Mouse (Mus musculus) megakaryocyte, embryonic 14.5 days (primary cell): ENCODE results near the gene Pnlip. TPM values are rescaled to one million over a fixed set of nuclear protein-coding genes. Genes with fewer than 3 reads are reported as not detected.

Source experiments
- H3K27me3 ChIP-seq: replicated peaks from 2 replicates; pipeline ENCODE3; 2012; ENCODE audit warnings: inconsistent platforms
- H3K36me3 ChIP-seq: replicated peaks from 2 replicates; pipeline ENCODE3; 2012; ENCODE audit warnings: low read length, inconsistent platforms, mixed read lengths
- H3K4me1 ChIP-seq: 2 replicates; pipeline ENCODE4 v1.6.1; 2012; ENCODE audit warnings: inconsistent platforms
- H3K4me3 ChIP-seq: replicated peaks from 2 replicates; pipeline ENCODE3; 2012; ENCODE audit warnings: moderate library complexity, mild to moderate bottlenecking, inconsistent platforms
- H3K9me3 ChIP-seq: 2 replicates; pipeline ENCODE4 v1.6.1; 2012; ENCODE audit warnings: inconsistent platforms
- FLI1 ChIP-seq: IDR thresholded peaks from 2 replicates; pipeline ENCODE4 v1.6.1; 2012; ENCODE audit warnings: low read length, inconsistent platforms, mixed read lengths
- GATA1 ChIP-seq: IDR thresholded peaks from 3 replicates; pipeline ENCODE4 v1.6.1; 2012; ENCODE audit warnings: mixed read lengths, low read length, inconsistent platforms, borderline replicate concordance
- polyA plus RNA-seq: library from polyadenylated mRNA; stranded (reverse); fragments of >175 nt; gene quantifications from 2 replicates; pipeline ENCODE4 v1.2.3, GENCODE M21; 2012; ENCODE audit warnings: low replicate concordance; ENCODE audit not compliant: insufficient read depth

The Pnlip gene
- polyA plus RNA-seq, 1 experiment, result not detected

GRCm38 (mm10) chr19:58629351-58629773 lies 22.9 kb upstream of the Pnlip start:
- Histone ChIP-seq H3K4me3 (no peak overlapping the region), H3K36me3 (no peaks in the 10 kb centered on the region), H3K9me3 (no peaks in the 10 kb centered on the region), H3K27me3 (peaks cover 2% of the 10 kb centered on the region), H3K4me1 (no peaks in the 10 kb centered on the region)
- TF ChIP-seq GATA1 (no peak), FLI1 (no peak)

- Histone ChIP-seq H3K4me1 (no peaks in the 10 kb centered on the region), H3K9me3 (no peaks in the 10 kb centered on the region)
- TF ChIP-seq FLI1 (no peak), GATA1 (no peak)
Measured at GRCm38 (mm10) chr19:58650036-58650435, 2.3 kb upstream of the Pnlip start.

GRCm38 (mm10) chr19:58662098-58662497 lies 9.8 kb downstream of the Pnlip start:
- Histone ChIP-seq H3K36me3 (no peaks in the 10 kb centered on the region), H3K27me3 (no peaks in the 10 kb centered on the region), H3K4me1 (no peaks in the 10 kb centered on the region), H3K9me3 (peaks cover 3% of the 10 kb centered on the region; the same call in 1 of the 2 replicates), H3K4me3 (no peak overlapping the region)
- TF ChIP-seq GATA1 (no peak), FLI1 (no peak)

More at GRCm38 (mm10) chr19:58650036-58650435, 2.3 kb upstream of the Pnlip start:
- no peaks in the 10 kb centered on the region for H3K27me3 ChIP-seq
- H3K36me3 ChIP-seq, result no peaks in the 10 kb centered on the region
- H3K4me3 ChIP-seq, result no peak overlapping the region

- H3K9me3 ChIP-seq, result peaks cover 11% of the 10 kb centered on the region; the same call in 1 of the 2 replicates
- TF ChIP-seq GATA1, result no peak
- no peak for TF ChIP-seq FLI1
- no peak overlapping the region for H3K4me3 ChIP-seq
- H3K36me3 ChIP-seq, result no peaks in the 10 kb centered on the region
- no peaks in the 10 kb centered on the region for H3K27me3 ChIP-seq
- no peaks in the 10 kb centered on the region for H3K4me1 ChIP-seq
Measured at GRCm38 (mm10) chr19:58663317-58663716, 11.0 kb downstream of the Pnlip start.

- peaks cover 11% of the 10 kb centered on the region; the same call in 1 of the 2 replicates for H3K9me3 ChIP-seq
- TF ChIP-seq FLI1, result no peak
- no peak for TF ChIP-seq GATA1
- no peaks in the 10 kb centered on the region for H3K36me3 ChIP-seq
- H3K4me3 ChIP-seq, result no peak overlapping the region
- H3K27me3 ChIP-seq, result no peaks in the 10 kb centered on the region
- no peaks in the 10 kb centered on the region for H3K4me1 ChIP-seq
Measured at GRCm38 (mm10) chr19:58664901-58665300, 12.6 kb downstream of the Pnlip start.

- Histone ChIP-seq H3K9me3 (peaks cover 5% of the 10 kb centered on the region; the same call in 1 of the 2 replicates), H3K36me3 (no peaks in the 10 kb centered on the region), H3K4me1 (no peaks in the 10 kb centered on the region), H3K27me3 (no peaks in the 10 kb centered on the region), H3K4me3 (no peak overlapping the region)
- TF ChIP-seq GATA1 (no peak), FLI1 (no peak)
Measured at GRCm38 (mm10) chr19:58674644-58675043, 22.3 kb downstream of the Pnlip start.

- TF ChIP-seq FLI1 (no peak), GATA1 (no peak)
- H3K4me3 ChIP-seq, result peak overlapping the region; percentile 42
- H3K4me1 ChIP-seq, result no peaks in the 10 kb centered on the region
- H3K36me3 ChIP-seq, result no peaks in the 10 kb centered on the region
- H3K27me3 ChIP-seq, result no peaks in the 10 kb centered on the region
- no peaks in the 10 kb centered on the region for H3K9me3 ChIP-seq
Measured at GRCm38 (mm10) chr19:58677117-58677516, 24.8 kb downstream of the Pnlip start.

DNA sequence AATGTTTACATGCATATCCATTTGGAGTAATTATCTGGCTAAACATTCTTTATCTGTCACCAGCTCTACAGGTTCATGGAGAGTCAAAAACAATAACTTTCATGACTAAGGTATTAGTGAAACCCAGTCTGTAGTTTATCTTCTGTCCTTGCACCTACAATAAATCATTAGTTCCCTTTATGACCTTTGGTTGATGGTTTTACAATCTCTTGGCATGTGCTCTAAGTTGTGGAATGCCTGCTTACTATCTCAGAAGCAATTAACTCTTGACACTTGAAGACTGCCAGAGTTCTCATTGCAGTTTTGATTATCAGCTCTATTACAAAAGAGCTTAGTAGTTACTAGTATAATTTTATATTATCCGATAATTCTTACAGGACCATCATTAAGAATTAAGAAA lies 36.6 kb downstream of the Pnlip start:
- Histone ChIP-seq H3K9me3 (0 out of 2 replicates have a peak, but pooled peaks cover 3% of the 10 kb centered on the region), H3K4me1 (no peaks in the 10 kb centered on the region), H3K27me3 (no peaks in the 10 kb centered on the region), H3K4me3 (no peak overlapping the region), H3K36me3 (no peaks in the 10 kb centered on the region)
- no peak for TF ChIP-seq GATA1
- TF ChIP-seq FLI1, result no peak

DNA sequence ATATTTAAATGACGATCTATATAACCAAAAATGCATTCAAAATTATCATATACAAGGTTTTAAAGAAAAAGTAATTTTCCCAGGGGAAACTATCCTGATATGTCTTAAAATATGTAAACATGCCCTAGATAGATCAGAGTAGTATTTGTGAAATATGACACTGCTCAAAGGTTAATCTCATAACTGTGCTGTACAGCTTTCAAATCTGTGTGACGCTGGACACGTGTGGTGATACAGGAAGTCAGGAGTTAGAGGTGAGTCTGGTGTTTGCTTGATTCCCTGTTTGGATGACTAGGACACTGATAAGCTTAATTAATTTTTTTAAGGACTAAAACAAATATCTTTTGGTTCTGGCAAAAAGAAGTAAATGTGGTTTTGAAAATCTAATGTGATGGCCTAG lies 43.0 kb downstream of the Pnlip start:
- H3K9me3 ChIP-seq, result peaks cover 3% of the 10 kb centered on the region; the same call in 1 of the 2 replicates
- H3K4me3 ChIP-seq, result no peak overlapping the region
- TF ChIP-seq GATA1, result no peak
- no peak for TF ChIP-seq FLI1
- H3K27me3 ChIP-seq, result no peaks in the 10 kb centered on the region
- no peaks in the 10 kb centered on the region for H3K4me1 ChIP-seq
- no peaks in the 10 kb centered on the region for H3K36me3 ChIP-seq

- Histone ChIP-seq H3K9me3 (peaks cover 3% of the 10 kb centered on the region; the same call in 1 of the 2 replicates), H3K27me3 (no peaks in the 10 kb centered on the region), H3K4me1 (no peaks in the 10 kb centered on the region), H3K4me3 (no peak overlapping the region), H3K36me3 (no peaks in the 10 kb centered on the region)
- TF ChIP-seq FLI1 (no peak), GATA1 (no peak)
Measured at GRCm38 (mm10) chr19:58696235-58696634, 43.9 kb downstream of the Pnlip start.

- TF ChIP-seq FLI1 (no peak), GATA1 (no peak)
- H3K36me3 ChIP-seq, result no peaks in the 10 kb centered on the region
- no peak overlapping the region for H3K4me3 ChIP-seq
- no peaks in the 10 kb centered on the region for H3K9me3 ChIP-seq
- no peaks in the 10 kb centered on the region for H3K27me3 ChIP-seq
- no peaks in the 10 kb centered on the region for H3K4me1 ChIP-seq
Measured at GRCm38 (mm10) chr19:58704556-58704955, 52.3 kb downstream of the Pnlip start.

DNA sequence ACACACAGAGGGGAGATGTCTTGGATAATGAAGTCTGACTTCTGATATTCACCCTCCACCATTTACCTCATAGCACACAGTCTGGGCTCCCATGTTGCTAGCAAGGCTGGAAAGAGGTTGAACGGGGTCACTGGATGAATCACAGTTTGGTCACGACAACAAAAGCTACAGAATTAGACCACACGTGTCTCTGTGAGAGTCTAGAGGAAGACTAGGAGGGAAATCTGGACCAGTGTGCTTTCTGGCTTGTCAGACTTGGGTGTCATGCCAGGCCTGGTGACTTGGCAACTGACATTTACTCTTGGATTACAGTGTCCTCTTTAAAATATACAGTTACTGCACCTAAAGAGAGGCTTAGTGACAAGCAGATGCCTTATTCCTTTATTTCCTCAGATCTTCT lies 56.3 kb downstream of the Pnlip start:
- TF ChIP-seq FLI1 (no peak), GATA1 (no peak)

More for the DNA sequence above, 56.3 kb downstream of the Pnlip start:
- H3K4me1 ChIP-seq, result no peaks in the 10 kb centered on the region
- H3K4me3 ChIP-seq, result no peak overlapping the region
- no peaks in the 10 kb centered on the region for H3K9me3 ChIP-seq
- H3K36me3 ChIP-seq, result no peaks in the 10 kb centered on the region
- no peaks in the 10 kb centered on the region for H3K27me3 ChIP-seq
